Mouse (Mus musculus): ENCODE results near the gene Six3. TPM values are rescaled to one million over a fixed set of nuclear protein-coding genes. Genes with fewer than 3 reads are reported as not detected.
A peak's percentile ranks its signal among the peaks of the same experiment; 100 is the strongest.

Six3 gene
- total and polyA plus RNA-seq, 2 experiments from 2014 or later: 0.63 to 1.1 TPM

GRCm38 (mm10) chr17:85631106-85631505 is 17.7 kb downstream of the Six3 start:
- WGBS: 38% methylated on average over 5 of the region's 5 CpGs

GRCm38 (mm10) chr17:85633619-85634018 is 20.2 kb downstream of the Six3 start:
- Histone ChIP-seq H3K36me3 (ENCODE audit: insufficient read depth, low read length) (no peaks in the 10 kb centered on the region), H3K9ac (replicated peaks; ENCODE audit: low read length) (no peak overlapping the region), H3K4me1 (ENCODE audit: insufficient read depth, low read length) (no peaks in the 10 kb centered on the region), H3K27me3 (ENCODE audit: insufficient read depth, low read length) (peaks cover 31% of the 10 kb centered on the region), H3K4me2 (ENCODE audit: low read depth, low read length) (no peak overlapping the region), H3K4me3 (ENCODE audit: low read length) (no peak overlapping the region), H3K27ac (no peak overlapping the region), H3K9me3 (ENCODE audit: low read length) (no peaks in the 10 kb centered on the region)
- TF ChIP-seq CTCF (IDR thresholded peaks at IDR 0.05; ENCODE audit: low read depth): peak; percentile 81
- peak; percentile 76; the same call in 1 of the 2 replicates for ATAC-seq
- peak; percentile 88 for DNase-seq (ENCODE audit: low spot score)
- 1% methylated on average over 13 of the region's 13 CpGs for WGBS

More at GRCm38 (mm10) chr17:85631106-85631505, 17.7 kb downstream of the Six3 start:
- no peak for DNase-seq (ENCODE audit: low spot score)
- no peaks in the 10 kb centered on the region for H3K36me3 ChIP-seq (ENCODE audit: insufficient read depth, low read length)
- no peaks in the 10 kb centered on the region for H3K4me1 ChIP-seq (ENCODE audit: insufficient read depth, low read length)
- no peak overlapping the region for H3K27ac ChIP-seq
- H3K4me2 ChIP-seq (ENCODE audit: low read depth, low read length): no peak overlapping the region
- H3K9ac ChIP-seq (replicated peaks; ENCODE audit: low read length): no peak overlapping the region
- TF ChIP-seq CTCF (IDR thresholded peaks at IDR 0.05; ENCODE audit: low read depth): peak; percentile 49
- 0 out of 2 replicates have a peak, but pooled peaks have one; percentile 27 for ATAC-seq
- no peaks in the 10 kb centered on the region for H3K9me3 ChIP-seq (ENCODE audit: low read length)
- H3K4me3 ChIP-seq (ENCODE audit: low read length): no peak overlapping the region
- H3K27me3 ChIP-seq (ENCODE audit: insufficient read depth, low read length): peaks cover 51% of the 10 kb centered on the region

- H3K9ac ChIP-seq (replicated peaks; ENCODE audit: low read length): no peak overlapping the region
- DNase-seq (ENCODE audit: low spot score) (no peak), ATAC-seq (no peak)
- no peak for TF ChIP-seq CTCF (IDR thresholded peaks at IDR 0.05; ENCODE audit: low read depth)
- H3K9me3 ChIP-seq (ENCODE audit: low read length): no peaks in the 10 kb centered on the region
- H3K36me3 ChIP-seq (ENCODE audit: insufficient read depth, low read length): no peaks in the 10 kb centered on the region
- H3K27ac ChIP-seq: no peak overlapping the region
- no peak overlapping the region for H3K4me3 ChIP-seq (ENCODE audit: low read length)
- WGBS: 66% methylated on average over 6 of the region's 6 CpGs
- no peaks in the 10 kb centered on the region for H3K4me1 ChIP-seq (ENCODE audit: insufficient read depth, low read length)
- H3K4me2 ChIP-seq (ENCODE audit: low read depth, low read length): no peak overlapping the region
- peaks cover 23% of the 10 kb centered on the region for H3K27me3 ChIP-seq (ENCODE audit: insufficient read depth, low read length)
These were observed 24.5 kb downstream of the Six3 start for GRCm38 (mm10) chr17:85637876-85638275.

GRCm38 (mm10) chr17:85645312-85645711 is 31.9 kb downstream of the Six3 start:
- H3K4me1 ChIP-seq (ENCODE audit: insufficient read depth, low read length): no peaks in the 10 kb centered on the region
- H3K9ac ChIP-seq (replicated peaks; ENCODE audit: low read length): peak overlapping the region; percentile 38
- peak; percentile 46 for ATAC-seq
- H3K27me3 ChIP-seq (ENCODE audit: insufficient read depth, low read length): peaks cover 36% of the 10 kb centered on the region
- no peaks in the 10 kb centered on the region for H3K36me3 ChIP-seq (ENCODE audit: insufficient read depth, low read length)
- peak overlapping the region; percentile 39 for H3K4me3 ChIP-seq (ENCODE audit: low read length)
- no peaks in the 10 kb centered on the region for H3K9me3 ChIP-seq (ENCODE audit: low read length)
- DNase-seq (ENCODE audit: low spot score): peak; percentile 38
- TF ChIP-seq CTCF (IDR thresholded peaks at IDR 0.05; ENCODE audit: low read depth): no peak
- H3K4me2 ChIP-seq (ENCODE audit: low read depth, low read length): peak overlapping the region; percentile 78
- 10% methylated on average over 10 of the region's 12 CpGs for WGBS
- no peak overlapping the region for H3K27ac ChIP-seq

GRCm38 (mm10) chr17:85645718-85646665 is 32.6 kb downstream of the Six3 start:
- Histone ChIP-seq H3K27me3 (ENCODE audit: insufficient read depth, low read length) (peaks cover 40% of the 10 kb centered on the region), H3K9me3 (ENCODE audit: low read length) (no peaks in the 10 kb centered on the region), H3K4me2 (ENCODE audit: low read depth, low read length) (peak overlapping the region; percentile 78), H3K4me3 (ENCODE audit: low read length) (peak overlapping the region; percentile 39), H3K27ac (no peak overlapping the region), H3K36me3 (ENCODE audit: insufficient read depth, low read length) (no peaks in the 10 kb centered on the region), H3K4me1 (ENCODE audit: insufficient read depth, low read length) (no peaks in the 10 kb centered on the region), H3K9ac (replicated peaks; ENCODE audit: low read length) (peak overlapping the region; percentile 38)
- DNase-seq (ENCODE audit: low spot score): peak; percentile 80
- peak; percentile 79 for ATAC-seq
- WGBS: 3% methylated on average over 36 of the region's 36 CpGs
- TF ChIP-seq CTCF (IDR thresholded peaks at IDR 0.05; ENCODE audit: low read depth): peak; percentile 76

- H3K9ac ChIP-seq (replicated peaks; ENCODE audit: low read length): no peak overlapping the region
- no peak overlapping the region for H3K4me3 ChIP-seq (ENCODE audit: low read length)
- ATAC-seq (no peak), DNase-seq (ENCODE audit: low spot score) (no peak)
- no peaks in the 10 kb centered on the region for H3K4me1 ChIP-seq (ENCODE audit: insufficient read depth, low read length)
- peaks cover 4% of the 10 kb centered on the region; the same call in 1 of the 2 replicates for H3K27me3 ChIP-seq (ENCODE audit: insufficient read depth, low read length)
- no peaks in the 10 kb centered on the region for H3K9me3 ChIP-seq (ENCODE audit: low read length)
- no peak overlapping the region for H3K27ac ChIP-seq
- no peak for TF ChIP-seq CTCF (IDR thresholded peaks at IDR 0.05; ENCODE audit: low read depth)
- no peaks in the 10 kb centered on the region for H3K36me3 ChIP-seq (ENCODE audit: insufficient read depth, low read length)
- 59% methylated on average over 1 of the region's 1 CpGs for WGBS
- H3K4me2 ChIP-seq (ENCODE audit: low read depth, low read length): no peak overlapping the region
These were observed 46.6 kb downstream of the Six3 start for GRCm38 (mm10) chr17:85660016-85660415.
